Mouse (Mus musculus): ENCODE data around the gene Gtf2h3.
A peak's percentile ranks its signal among the peaks of the same experiment; 100 is the strongest.
"Not testable (repeated sequence)": the region's sequence is repeated elsewhere in the genome, so short reads cannot be mapped to it uniquely, and the experiment has no call there.

Gene Gtf2h3

GRCm38 (mm10) chr5:124575467-124575866 is 3.5 kb upstream of the Gtf2h3 start:
- DNase-seq: no peak

GRCm38 (mm10) chr5:124582515-124582914 is 3.6 kb downstream of the Gtf2h3 start:
- DNase-seq: peak; percentile 25

DNA sequence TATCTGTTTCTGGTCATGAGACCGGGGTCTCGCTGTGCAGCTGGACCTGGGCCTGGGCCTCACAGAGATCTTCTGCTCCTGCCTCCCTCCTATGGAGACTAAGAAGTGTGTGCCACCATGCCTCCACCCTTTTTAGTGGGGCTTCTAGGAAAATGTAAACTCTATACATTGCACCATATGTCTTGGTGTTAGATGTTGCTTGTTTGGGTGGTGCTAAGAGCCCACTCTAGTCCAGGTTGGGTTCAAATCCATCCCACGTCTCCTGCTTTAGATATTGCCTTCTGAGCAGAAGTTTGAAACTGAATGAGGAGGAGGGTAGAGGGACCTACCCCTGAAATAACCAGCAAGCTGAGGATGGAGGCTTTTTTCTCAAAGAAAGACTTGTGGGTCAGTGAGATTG is 13.8 kb downstream of the Gtf2h3 start:
- no peak for DNase-seq

- DNase-seq: peak; percentile 98
These were observed 19.6 kb downstream of the Gtf2h3 start for GRCm38 (mm10) chr5:124598224-124599174.

- DNase-seq: not testable (repeated sequence)
These were observed 20.8 kb downstream of the Gtf2h3 start for GRCm38 (mm10) chr5:124599726-124600125.

DNA sequence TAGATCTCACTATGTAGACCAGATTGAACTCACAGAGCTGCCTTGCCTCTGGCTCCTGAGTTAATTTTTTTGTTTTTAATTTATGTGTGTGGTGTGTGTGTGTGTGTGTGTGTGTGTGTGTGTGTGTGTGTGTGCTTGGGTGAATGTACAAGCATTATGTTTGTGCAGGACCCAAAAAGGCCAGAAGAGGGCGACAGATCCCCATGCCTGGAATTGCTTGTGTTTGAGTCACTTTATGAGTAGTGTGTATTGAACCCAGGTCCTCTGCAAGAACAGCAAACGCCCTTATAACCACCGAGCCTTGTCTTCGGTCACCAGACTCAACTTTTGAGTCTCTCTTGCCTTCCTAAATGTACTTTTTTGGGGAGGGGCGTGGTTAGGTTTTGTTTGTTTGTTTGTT is 23.4 kb downstream of the Gtf2h3 start:
- peak; percentile 60 for DNase-seq

DNA sequence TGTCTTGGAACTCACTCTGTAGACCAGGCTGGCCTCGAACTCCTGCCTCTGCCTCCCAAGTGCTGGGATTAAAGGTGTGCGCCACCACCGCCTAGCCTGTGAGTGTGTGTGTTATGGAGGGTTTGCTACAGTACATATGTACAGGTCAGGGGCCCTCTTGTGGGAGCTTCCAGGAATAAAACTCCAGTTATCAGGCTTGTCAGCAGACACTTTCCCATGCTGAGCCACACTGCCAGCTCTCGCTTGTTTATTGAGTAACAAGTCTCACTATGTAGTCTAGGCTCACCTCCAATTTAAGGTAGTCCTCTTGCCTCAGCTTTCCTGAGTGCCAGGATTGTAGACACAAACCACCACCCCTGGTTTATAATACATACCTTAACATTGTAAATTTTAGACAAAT is 25.4 kb downstream of the Gtf2h3 start:
- DNase-seq: no peak

DNA sequence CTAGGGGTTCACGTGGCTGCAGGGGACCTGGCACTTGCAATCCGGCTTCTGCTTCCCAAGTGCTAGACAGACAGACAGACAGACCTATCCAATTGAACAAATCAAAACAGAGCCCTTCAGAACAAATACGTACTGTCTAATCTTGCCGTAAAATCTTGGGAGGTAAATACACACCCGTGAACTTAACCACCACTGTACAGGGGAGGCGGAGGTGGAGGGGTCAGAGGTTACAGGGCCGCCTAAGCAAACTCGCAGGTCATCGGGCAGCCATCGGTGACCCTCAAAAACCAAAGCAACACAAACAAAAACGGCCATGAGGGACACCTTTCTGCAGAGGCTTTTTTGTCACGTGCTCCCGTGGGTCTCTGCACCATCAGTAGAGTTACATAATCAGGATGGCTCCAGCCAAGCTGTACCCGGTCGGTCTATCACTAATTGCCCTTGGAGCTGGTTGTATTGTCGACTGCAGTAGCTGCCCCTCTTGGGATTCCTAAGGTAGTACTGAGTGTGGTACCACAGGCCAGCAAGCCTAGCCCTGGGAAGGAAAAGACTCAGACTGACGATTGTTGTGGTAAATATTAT is 26.2 kb downstream of the Gtf2h3 start:
- no peak for DNase-seq

- DNase-seq: no peak
These were observed 32.0 kb downstream of the Gtf2h3 start for GRCm38 (mm10) chr5:124610965-124611364.

- peak; percentile 27 for DNase-seq
These were observed 35.8 kb downstream of the Gtf2h3 start for GRCm38 (mm10) chr5:124614709-124615108.

DNA sequence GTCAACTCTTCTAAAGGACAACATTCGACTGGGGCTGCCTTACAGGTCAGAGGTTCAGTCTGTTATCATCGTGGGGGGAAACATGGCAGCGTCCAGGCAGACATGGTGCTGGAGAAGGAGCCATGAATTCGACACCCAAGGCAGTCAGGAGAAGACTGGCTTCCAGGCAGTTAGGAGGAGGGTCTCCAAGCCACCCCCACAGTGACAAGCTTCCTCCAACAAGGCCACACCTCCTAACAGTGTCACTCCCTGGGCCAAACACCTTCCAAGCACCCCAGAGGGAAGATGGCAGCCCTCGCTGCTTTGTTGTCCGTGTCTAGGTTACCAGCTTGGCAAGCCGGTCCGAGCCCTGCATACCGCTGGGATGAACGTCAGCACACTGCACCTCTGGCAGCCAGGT is 39.8 kb downstream of the Gtf2h3 start:
- DNase-seq: no peak

- DNase-seq: no peak
These were observed 42.4 kb downstream of the Gtf2h3 start for GRCm38 (mm10) chr5:124621362-124621761.

DNA sequence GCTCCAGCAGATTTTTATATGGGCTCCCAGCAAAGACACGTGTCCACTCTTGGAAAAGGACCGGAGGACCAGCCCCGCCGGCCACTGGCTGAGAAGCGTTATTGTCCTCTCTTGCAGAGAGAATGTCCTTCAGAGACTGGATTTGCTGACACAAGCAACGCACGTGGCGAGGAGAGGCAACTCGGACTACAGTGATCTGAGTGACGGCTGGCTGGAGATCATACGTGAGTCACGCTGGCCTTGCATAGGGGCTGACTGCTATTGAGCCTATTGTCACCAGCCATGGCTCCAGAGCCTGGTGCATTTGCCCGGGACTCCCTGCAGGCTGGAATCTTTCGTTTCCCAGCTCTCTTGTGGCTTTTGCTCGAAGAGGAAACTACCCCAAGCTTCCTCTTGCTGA is 44.0 kb downstream of the Gtf2h3 start:
- no peak for DNase-seq

- DNase-seq: no peak
These were observed 45.4 kb downstream of the Gtf2h3 start for GRCm38 (mm10) chr5:124624291-124624690.

DNA sequence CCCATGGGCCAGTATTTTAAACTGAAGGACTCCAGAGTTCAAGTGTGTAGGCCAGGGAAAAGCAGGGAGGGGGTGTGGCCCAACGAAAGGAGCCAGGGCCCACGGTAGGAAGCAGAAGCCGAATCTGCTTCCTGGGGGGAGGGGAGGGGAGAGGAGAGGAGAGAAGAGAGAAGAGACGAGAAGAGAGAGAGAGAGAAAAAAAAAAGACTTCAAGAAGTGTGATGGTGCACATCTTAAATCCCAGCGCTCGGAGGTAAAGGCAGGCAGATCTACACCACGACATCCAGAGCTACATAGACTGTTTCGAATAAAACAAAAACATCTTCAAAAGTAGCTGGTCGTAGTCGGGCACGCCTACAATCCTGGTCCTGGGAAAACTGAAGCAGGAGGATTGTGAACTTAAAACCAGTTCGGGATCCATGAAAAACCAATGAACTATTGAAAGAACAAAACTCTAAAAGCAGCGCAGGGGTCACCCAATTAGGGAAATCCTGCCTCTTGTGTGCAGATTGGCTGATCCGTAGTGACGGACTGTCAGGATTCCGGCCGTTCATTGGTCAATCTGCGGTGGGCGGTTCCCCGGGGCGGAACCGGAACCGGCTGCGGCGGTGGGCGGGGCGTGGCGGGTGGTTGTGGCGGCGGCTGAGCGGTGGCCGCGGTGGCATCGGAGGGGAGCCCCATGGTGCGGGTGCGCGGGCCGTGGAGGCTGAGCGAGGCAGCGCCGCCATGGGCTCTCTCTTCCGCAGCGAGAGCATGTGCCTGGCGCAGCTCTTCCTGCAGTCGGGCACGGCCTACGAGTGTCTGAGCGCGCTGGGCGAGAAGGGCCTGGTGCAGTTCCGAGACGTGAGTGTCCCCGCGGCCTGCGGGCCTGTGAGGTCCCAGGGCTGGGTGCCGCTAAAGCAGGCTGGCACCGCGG is 49.8 kb downstream of the Gtf2h3 start, which contains the start of gene Atp6v0a2:
Gene Atp6v0a2, plus strand, starts transcription at position 129 of the 916 bp plus-strand sequence.
- DNase-seq: peak; percentile 95

GRCm38 (mm10) chr5:124629641-124630040 is 50.7 kb downstream of the Gtf2h3 start:
- DNase-seq: peak; percentile 27

GRCm38 (mm10) chr5:124631685-124632084 is 52.7 kb downstream of the Gtf2h3 start:
- DNase-seq: no peak

- DNase-seq: no peak
These were observed 53.5 kb downstream of the Gtf2h3 start for GRCm38 (mm10) chr5:124632461-124632860.

- no peak for DNase-seq
These were observed 54.5 kb downstream of the Gtf2h3 start for GRCm38 (mm10) chr5:124633425-124633824.

- peak; percentile 54 for DNase-seq
These were observed 56.1 kb downstream of the Gtf2h3 start for GRCm38 (mm10) chr5:124635068-124635467.

DNA sequence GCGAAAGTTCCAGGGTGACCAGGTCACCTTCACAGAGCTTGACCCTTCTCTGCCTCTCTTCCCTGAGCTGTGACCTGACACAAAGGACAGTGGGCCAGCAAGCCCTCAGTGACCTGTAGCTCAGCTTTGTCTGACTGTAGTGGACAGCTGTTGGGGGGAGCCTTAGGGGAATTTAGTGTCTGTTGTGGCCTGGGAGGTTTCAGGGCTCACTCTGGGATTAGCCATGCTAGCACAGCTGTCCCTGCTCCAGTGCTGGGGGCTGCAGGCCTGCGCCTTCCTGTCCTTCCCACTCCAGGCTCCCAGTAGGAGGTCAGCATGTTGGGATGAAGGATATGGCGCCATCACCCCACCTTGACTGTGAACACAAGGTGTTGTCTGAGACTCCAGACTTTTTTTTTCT is 57.2 kb downstream of the Gtf2h3 start:
- DNase-seq: no peak

DNA sequence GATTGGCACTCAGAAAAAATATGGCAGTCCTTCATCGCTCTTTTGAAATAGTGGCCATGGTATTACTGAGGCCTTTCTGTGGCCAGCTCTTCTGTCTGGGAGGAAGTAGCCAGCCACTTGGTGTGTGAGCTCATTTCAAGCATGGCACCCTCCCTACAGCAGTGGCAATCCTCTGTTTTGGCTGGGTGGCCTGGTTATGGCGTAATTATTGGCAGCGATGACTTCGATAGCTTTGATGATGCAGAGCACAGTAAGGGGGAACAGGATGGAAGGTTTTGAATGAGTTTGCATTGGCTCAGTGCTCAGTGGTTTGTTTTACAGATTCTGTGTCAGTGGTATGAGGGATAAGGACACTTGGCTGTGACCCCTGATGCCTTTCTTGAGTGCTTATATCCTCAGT is 57.8 kb downstream of the Gtf2h3 start:
- DNase-seq: no peak

DNA sequence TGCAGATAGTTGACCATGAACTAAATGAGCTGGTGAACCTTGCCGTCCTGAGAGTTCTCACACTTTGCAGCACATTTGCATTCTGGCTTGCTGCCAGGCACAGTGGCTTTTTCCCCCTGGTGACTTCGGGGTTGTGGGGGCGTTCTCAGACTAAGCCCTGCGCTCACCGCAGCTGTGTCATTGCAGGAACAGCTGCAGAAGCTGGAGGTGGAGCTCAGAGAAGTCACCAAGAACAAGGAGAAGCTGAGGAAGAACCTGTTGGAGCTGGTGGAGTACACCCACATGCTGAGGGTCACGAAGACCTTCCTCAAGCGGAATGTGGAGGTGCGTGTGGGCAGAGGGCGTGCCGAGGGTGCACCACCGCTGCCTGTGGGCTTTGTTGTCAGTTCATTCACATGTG is 58.4 kb downstream of the Gtf2h3 start:
- no peak for DNase-seq
